Mouse (Mus musculus) neural tube, embryonic 12.5 days (tissue): ENCODE data around the gene Elmo1. TPM values are rescaled to one million over a fixed set of nuclear protein-coding genes. Genes with fewer than 3 reads are reported as not detected.

Experiments used
- ATAC-seq: fragments of 200-750 bp; cut with Nextera tagmentation; 2 replicates; pipeline ENCODE4 v1.8.0; 2017; ENCODE audit warnings: low read depth, mild to moderate bottlenecking, moderate TSS enrichment, moderate library complexity; ENCODE audit not compliant: low FRiP score
- H3K27ac ChIP-seq: fragments of 300-500 bp; sonication (generic); 2 replicates; pipeline ENCODE4 v1.5.1; 2016
- H3K27me3 ChIP-seq: fragments of 300-500 bp; sonication (generic); replicated peaks from 2 replicates; pipeline ENCODE4 v1.6.1; 2016; ENCODE audit warnings: mild to moderate bottlenecking
- H3K36me3 ChIP-seq: fragments of 300-500 bp; sonication (generic); 2 replicates; pipeline ENCODE4 v1.6.1; 2016; ENCODE audit warnings: mild to moderate bottlenecking
- H3K4me1 ChIP-seq: fragments of 300-500 bp; sonication (generic); 2 replicates; pipeline ENCODE4 v1.6.1; 2016
- H3K4me2 ChIP-seq: fragments of 300-500 bp; sonication (generic); replicated peaks from 2 replicates; pipeline ENCODE4 v1.6.1; 2016; ENCODE audit warnings: mild to moderate bottlenecking
- H3K4me3 ChIP-seq: fragments of 300-500 bp; sonication (generic); 2 replicates; pipeline ENCODE4 v1.5.1; 2016
- H3K9ac ChIP-seq: fragments of 300-500 bp; sonication (generic); 2 replicates; pipeline ENCODE4 v1.6.1; 2016; ENCODE audit warnings: mild to moderate bottlenecking
- H3K9me3 ChIP-seq: fragments of 300-500 bp; sonication (generic); 2 replicates; pipeline ENCODE4 v1.6.1; 2016; ENCODE audit warnings: mild to moderate bottlenecking
- WGBS: fragments of 180-500 bp; shearing (Covaris S2); methylation state at CpG from one replicate; pipeline ENCODE4 v1.1.7; 2016; 5-methylcytosine and 5-hydroxymethylcytosine counted together
- polyA plus RNA-seq: library from polyadenylated mRNA; unstranded; fragments of >200 nt; fragmentation: Nextera tagmentation; extraction: Ambion mirVana; gene quantifications from 2 replicates; pipeline ENCODE4 v1.2.1, GENCODE M21; 2016

Gene Elmo1
- polyA plus RNA-seq, 1 experiment from 2014 or later, result 39.5 TPM

- WGBS, result 60% methylated on average over 5 of the region's 5 CpGs
- Histone ChIP-seq H3K27me3 (no peaks in the 10 kb centered on the region), H3K4me2 (no peak overlapping the region), H3K9ac (no peak overlapping the region), H3K27ac (no peak overlapping the region), H3K4me1 (0 out of 2 replicates have a peak, but pooled peaks cover 2% of the 10 kb centered on the region), H3K36me3 (no peaks in the 10 kb centered on the region), H3K4me3 (no peak overlapping the region), H3K9me3 (no peaks in the 10 kb centered on the region)
- no peak for ATAC-seq
Measured at GRCm38 (mm10) chr13:20097934-20098593, 7.7 kb downstream of the Elmo1 start.

- Histone ChIP-seq H3K27me3 (no peaks in the 10 kb centered on the region), H3K4me2 (no peak overlapping the region), H3K9ac (no peak overlapping the region), H3K36me3 (no peaks in the 10 kb centered on the region), H3K27ac (no peak overlapping the region), H3K4me1 (no peaks in the 10 kb centered on the region), H3K4me3 (no peak overlapping the region), H3K9me3 (no peaks in the 10 kb centered on the region)
- 88% methylated on average over 3 of the region's 3 CpGs for WGBS
- ATAC-seq, result no peak
Measured at GRCm38 (mm10) chr13:20098594-20098965, 8.2 kb downstream of the Elmo1 start.

- Histone ChIP-seq H3K27ac (no peak overlapping the region), H3K4me3 (no peak overlapping the region), H3K9me3 (no peaks in the 10 kb centered on the region), H3K9ac (no peak overlapping the region), H3K4me2 (no peak overlapping the region), H3K4me1 (no peaks in the 10 kb centered on the region), H3K36me3 (no peaks in the 10 kb centered on the region), H3K27me3 (no peaks in the 10 kb centered on the region)
- 0 out of 2 replicates have a peak, but pooled peaks have one; percentile 37 for ATAC-seq
- 16% methylated on average over 4 of the region's 4 CpGs for WGBS
Measured at GRCm38 (mm10) chr13:20099546-20099945, 9.2 kb downstream of the Elmo1 start.

GRCm38 (mm10) chr13:20100357-20100756 is 10.0 kb downstream of the Elmo1 start:
- 81% methylated on average over 3 of the region's 3 CpGs for WGBS
- no peak for ATAC-seq
- Histone ChIP-seq H3K27ac (no peak overlapping the region), H3K4me1 (no peaks in the 10 kb centered on the region), H3K4me2 (no peak overlapping the region), H3K27me3 (no peaks in the 10 kb centered on the region), H3K9ac (no peak overlapping the region), H3K4me3 (no peak overlapping the region), H3K9me3 (no peaks in the 10 kb centered on the region), H3K36me3 (no peaks in the 10 kb centered on the region)

GRCm38 (mm10) chr13:20101691-20102090 is 11.3 kb downstream of the Elmo1 start:
- WGBS, result 84% methylated on average over 5 of the region's 5 CpGs
- no peak for ATAC-seq

GRCm38 (mm10) chr13:20104791-20105190 is 14.4 kb downstream of the Elmo1 start:
- Histone ChIP-seq H3K27ac (no peak overlapping the region), H3K4me2 (no peak overlapping the region), H3K9ac (no peak overlapping the region), H3K4me3 (no peak overlapping the region), H3K36me3 (no peaks in the 10 kb centered on the region), H3K27me3 (no peaks in the 10 kb centered on the region), H3K9me3 (no peaks in the 10 kb centered on the region), H3K4me1 (no peaks in the 10 kb centered on the region)
- no peak for ATAC-seq
- 57% methylated on average over 2 of the region's 2 CpGs for WGBS

More at GRCm38 (mm10) chr13:20101691-20102090, 11.3 kb downstream of the Elmo1 start:
- Histone ChIP-seq H3K4me1 (no peaks in the 10 kb centered on the region), H3K36me3 (no peaks in the 10 kb centered on the region), H3K9me3 (no peaks in the 10 kb centered on the region), H3K4me3 (no peak overlapping the region), H3K27me3 (no peaks in the 10 kb centered on the region), H3K4me2 (no peak overlapping the region), H3K9ac (no peak overlapping the region), H3K27ac (no peak overlapping the region)

- H3K4me3 ChIP-seq, result no peak overlapping the region
- no peaks in the 10 kb centered on the region for H3K27me3 ChIP-seq
- WGBS, result 81% methylated on average over 2 of the region's 2 CpGs
- H3K4me1 ChIP-seq, result no peaks in the 10 kb centered on the region
- H3K9me3 ChIP-seq, result no peaks in the 10 kb centered on the region
- H3K27ac ChIP-seq, result no peak overlapping the region
- no peak for ATAC-seq
- no peak overlapping the region for H3K9ac ChIP-seq
- H3K4me2 ChIP-seq, result no peak overlapping the region
- H3K36me3 ChIP-seq, result no peaks in the 10 kb centered on the region
Measured at GRCm38 (mm10) chr13:20105996-20106395, 15.6 kb downstream of the Elmo1 start.

GRCm38 (mm10) chr13:20107953-20108498 is 17.6 kb downstream of the Elmo1 start:
- no peaks in the 10 kb centered on the region for H3K9me3 ChIP-seq
- no peak overlapping the region for H3K9ac ChIP-seq
- ATAC-seq, result no peak
- no peak overlapping the region for H3K4me2 ChIP-seq
- no peak overlapping the region for H3K4me3 ChIP-seq
- no peaks in the 10 kb centered on the region for H3K36me3 ChIP-seq
- 92% methylated on average over 5 of the region's 5 CpGs for WGBS
- no peaks in the 10 kb centered on the region for H3K4me1 ChIP-seq
- H3K27ac ChIP-seq, result no peak overlapping the region
- no peaks in the 10 kb centered on the region for H3K27me3 ChIP-seq

GRCm38 (mm10) chr13:20108956-20109355 is 18.6 kb downstream of the Elmo1 start:
- Histone ChIP-seq H3K4me2 (no peak overlapping the region), H3K36me3 (no peaks in the 10 kb centered on the region), H3K9ac (no peak overlapping the region), H3K4me1 (no peaks in the 10 kb centered on the region), H3K9me3 (no peaks in the 10 kb centered on the region), H3K27ac (no peak overlapping the region), H3K4me3 (no peak overlapping the region), H3K27me3 (no peaks in the 10 kb centered on the region)
- 43% methylated on average over 10 of the region's 10 CpGs for WGBS
- no peak for ATAC-seq

GRCm38 (mm10) chr13:20109446-20109845 is 19.1 kb downstream of the Elmo1 start:
- ATAC-seq, result no peak
- WGBS, result 65% methylated on average over 2 of the region's 2 CpGs

GRCm38 (mm10) chr13:20109987-20110680 is 19.7 kb downstream of the Elmo1 start:
- no peak overlapping the region for H3K4me3 ChIP-seq
- no peak for ATAC-seq
- WGBS, result 71% methylated on average over 11 of the region's 11 CpGs
- H3K9me3 ChIP-seq, result no peaks in the 10 kb centered on the region
- no peaks in the 10 kb centered on the region for H3K36me3 ChIP-seq
- H3K9ac ChIP-seq, result no peak overlapping the region
- H3K27ac ChIP-seq, result no peak overlapping the region
- no peaks in the 10 kb centered on the region for H3K27me3 ChIP-seq
- no peak overlapping the region for H3K4me2 ChIP-seq
- H3K4me1 ChIP-seq, result no peaks in the 10 kb centered on the region

More at GRCm38 (mm10) chr13:20109446-20109845, 19.1 kb downstream of the Elmo1 start:
- Histone ChIP-seq H3K4me3 (no peak overlapping the region), H3K27me3 (no peaks in the 10 kb centered on the region), H3K36me3 (no peaks in the 10 kb centered on the region), H3K9ac (no peak overlapping the region), H3K4me1 (no peaks in the 10 kb centered on the region), H3K4me2 (no peak overlapping the region), H3K9me3 (no peaks in the 10 kb centered on the region), H3K27ac (no peak overlapping the region)

GRCm38 (mm10) chr13:20111256-20111800 is 20.9 kb downstream of the Elmo1 start:
- Histone ChIP-seq H3K36me3 (no peaks in the 10 kb centered on the region), H3K9ac (no peak overlapping the region), H3K9me3 (no peaks in the 10 kb centered on the region), H3K4me3 (no peak overlapping the region), H3K27me3 (no peaks in the 10 kb centered on the region), H3K4me2 (no peak overlapping the region), H3K27ac (no peak overlapping the region), H3K4me1 (no peaks in the 10 kb centered on the region)
- 66% methylated on average over 2 of the region's 2 CpGs for WGBS
- ATAC-seq, result no peak
